Mouse (Mus musculus) spleen, adult 2 months (tissue): ENCODE measurements around the gene Padi2. TPM values are rescaled to one million over a fixed set of nuclear protein-coding genes. Genes with fewer than 3 reads are reported as not detected.
A peak's percentile ranks its signal among the peaks of the same experiment; 100 is the strongest.

Source experiments
- DNase-seq, 2 experiments: peaks; one replicate each; pipeline versions ENCODE4 v3.0.0 to v3.0.0-alpha.2; 2012 to 2021; ENCODE audit warnings: low spot score in 2 of 2, low read depth in 1 of 2
- H3K27ac ChIP-seq: fragments of 200-500 bp; 2 replicates; pipeline ENCODE4 v1.5.1; 2012; ENCODE audit warnings: low read length, inconsistent platforms; ENCODE audit not compliant: insufficient read depth
- H3K27me3 ChIP-seq: fragments of 200-500 bp; 2 replicates; pipeline ENCODE4 v1.6.1; 2012; ENCODE audit warnings: mild to moderate bottlenecking, moderate library complexity, low read length, inconsistent platforms; ENCODE audit not compliant: control insufficient read depth, insufficient read depth
- H3K36me3 ChIP-seq: fragments of 200-500 bp; 2 replicates; pipeline ENCODE4 v1.6.1; 2012; ENCODE audit warnings: mild to moderate bottlenecking, low read length, inconsistent platforms; ENCODE audit not compliant: control insufficient read depth, insufficient read depth
- H3K4me1 ChIP-seq: fragments of 200-500 bp; 2 replicates; pipeline ENCODE4 v1.6.1; 2011; ENCODE audit warnings: inconsistent platforms; ENCODE audit not compliant: control insufficient read depth, insufficient read depth, insufficient read length
- H3K4me3 ChIP-seq: fragments of 200-500 bp; 2 replicates; pipeline ENCODE4 v1.5.1; 2011; ENCODE audit warnings: mild to moderate bottlenecking, inconsistent platforms; ENCODE audit not compliant: insufficient read depth, insufficient read length; ENCODE audit errors: extremely low read depth
- CTCF ChIP-seq: fragments of 200-500 bp; IDR thresholded peaks from 2 replicates; pipeline ENCODE4 v1.5.1; 2011; ENCODE audit warnings: mild to moderate bottlenecking, inconsistent platforms; ENCODE audit not compliant: insufficient read depth, insufficient read length, insufficient replicate concordance; ENCODE audit errors: extremely low read depth
- POLR2A ChIP-seq: fragments of 200-500 bp; IDR thresholded peaks from 2 replicates; pipeline ENCODE4 v1.6.1; 2011; ENCODE audit warnings: low read depth, low read length, inconsistent platforms
- WGBS: fragments of 180-500 bp; shearing (Covaris S2); methylation state at CpG from one replicate; pipeline ENCODE4 v1.1.7; 2018; 5-methylcytosine and 5-hydroxymethylcytosine counted together
- polyA plus RNA-seq: library from polyadenylated mRNA; depleted of rRNA; stranded (reverse); fragments of >200 nt; gene quantifications from 2 replicates; pipeline ENCODE4 v1.2.3, GENCODE M21; 2012

The Padi2 gene
- polyA plus RNA-seq, 1 experiment = 10.7 TPM

DNA sequence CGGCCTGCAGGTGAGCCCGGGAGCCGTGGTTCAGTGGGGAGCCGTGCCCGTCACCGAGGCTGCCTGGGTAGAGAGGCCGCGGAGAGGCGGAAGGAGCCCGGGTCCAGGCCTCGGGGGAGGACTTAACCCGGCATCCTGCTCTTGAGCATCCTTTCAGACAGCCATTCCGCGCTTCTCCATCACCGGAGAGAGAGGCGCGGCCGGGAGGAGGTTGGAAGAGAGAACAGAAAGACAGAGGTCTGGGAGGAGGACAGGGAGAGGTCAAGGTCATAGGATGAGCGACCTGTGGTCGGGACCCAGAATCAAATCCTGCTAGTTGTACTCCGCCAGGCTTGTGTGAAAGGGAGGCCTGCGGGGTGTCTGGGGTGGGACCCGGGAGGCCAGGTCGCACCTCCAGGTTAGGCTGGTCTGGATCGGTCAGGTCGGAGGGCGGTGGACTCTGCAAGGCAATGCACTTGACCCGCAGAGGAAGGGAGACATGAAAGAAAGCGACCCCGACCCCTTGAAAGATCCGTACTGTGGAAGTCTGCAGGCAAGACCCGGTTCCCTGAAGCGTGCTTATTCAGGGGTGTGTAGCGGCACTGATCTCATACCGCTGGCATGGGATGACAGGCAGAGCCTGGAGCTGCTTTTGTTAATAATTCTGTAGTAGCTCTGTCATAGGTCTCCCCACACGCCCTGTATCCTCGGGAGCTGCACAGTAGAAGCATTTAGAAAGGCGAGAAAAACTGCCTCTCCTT lies 55.5 kb downstream of the Padi2 start:
- Histone ChIP-seq H3K27ac (peak overlapping the region; percentile 87), H3K36me3 (peaks cover 1% of the 10 kb centered on the region), H3K4me1 (peaks cover 10% of the 10 kb centered on the region; the same call in 1 of the 2 replicates), H3K4me3 (peak overlapping the region; percentile 88), H3K27me3 (no peaks in the 10 kb centered on the region)
- DNase-seq = no peak
- under 1% methylated on average over 38 of the region's 38 CpGs for WGBS
- TF ChIP-seq POLR2A (no peak), CTCF (no peak)

DNA sequence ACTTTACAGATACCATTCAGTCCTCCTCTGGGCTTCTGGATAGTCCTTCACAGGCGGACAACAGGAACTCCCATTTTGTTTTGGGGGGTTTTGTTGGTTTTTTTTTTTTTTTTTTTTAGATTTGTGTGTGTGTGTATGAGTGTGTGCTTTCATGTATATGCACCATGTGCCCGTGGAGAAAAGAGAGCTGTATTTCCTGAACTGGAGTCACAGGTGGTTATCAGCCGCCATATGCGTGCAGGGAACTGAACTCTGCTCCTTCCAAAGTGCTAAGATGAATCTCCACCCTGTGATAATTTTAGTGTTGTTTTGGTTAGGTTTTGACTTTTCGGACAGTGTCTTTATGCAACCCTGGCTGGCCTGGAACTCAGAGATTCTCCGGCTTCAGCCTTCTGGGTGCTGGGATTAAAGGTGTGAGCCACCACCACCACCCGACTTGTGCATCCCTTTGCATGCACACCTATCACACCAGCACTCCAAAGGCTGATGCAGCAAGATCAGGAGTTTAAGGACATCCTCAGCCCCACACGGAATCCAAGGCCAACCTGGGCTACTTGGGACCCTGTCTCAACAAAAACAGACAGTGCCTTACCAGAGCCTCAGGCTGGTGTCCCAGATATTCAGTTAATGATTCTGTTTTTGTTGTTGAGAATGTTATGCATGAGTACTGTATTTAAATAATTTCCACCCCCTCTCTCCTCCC lies 56.2 kb downstream of the Padi2 start:
- Histone ChIP-seq H3K36me3 (peaks cover 5% of the 10 kb centered on the region), H3K4me3 (0 out of 2 replicates have a peak overlapping the region, but pooled peaks have one; percentile 88), H3K4me1 (peaks cover 10% of the 10 kb centered on the region; the same call in 1 of the 2 replicates), H3K27ac (no peak overlapping the region), H3K27me3 (no peaks in the 10 kb centered on the region)
- DNase-seq = no peak
- 56% methylated on average over 8 of the region's 8 CpGs for WGBS
- TF ChIP-seq POLR2A (no peak), CTCF (no peak)

DNA sequence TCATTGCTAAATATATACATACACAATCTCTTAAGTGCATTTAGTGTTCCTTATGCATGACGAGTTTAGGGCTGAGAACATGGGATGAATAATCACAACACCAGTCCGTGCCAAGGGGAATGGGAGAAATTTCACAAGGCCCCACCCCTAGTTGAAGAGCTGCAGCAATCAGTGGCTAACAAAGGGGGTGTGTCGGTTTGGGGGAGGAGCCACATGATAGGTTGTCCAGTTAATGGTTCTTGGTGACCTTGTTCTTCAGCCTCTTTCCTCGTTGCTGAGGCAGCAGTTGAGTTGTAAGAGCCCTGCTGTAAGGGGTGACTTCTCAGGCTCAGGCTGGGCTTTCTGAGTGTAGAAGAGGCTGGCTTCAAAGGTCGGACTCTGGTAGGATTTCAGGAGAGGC lies 56.8 kb downstream of the Padi2 start:
- DNase-seq = no peak
- 65% methylated on average over 5 of the region's 5 CpGs for WGBS
- TF ChIP-seq POLR2A = no peak
- no peak for TF ChIP-seq CTCF
- Histone ChIP-seq H3K4me3 (no peak overlapping the region), H3K36me3 (peaks cover 9% of the 10 kb centered on the region), H3K27ac (peak overlapping the region; percentile 55), H3K27me3 (no peaks in the 10 kb centered on the region), H3K4me1 (peaks cover 10% of the 10 kb centered on the region; the same call in 1 of the 2 replicates)

DNA sequence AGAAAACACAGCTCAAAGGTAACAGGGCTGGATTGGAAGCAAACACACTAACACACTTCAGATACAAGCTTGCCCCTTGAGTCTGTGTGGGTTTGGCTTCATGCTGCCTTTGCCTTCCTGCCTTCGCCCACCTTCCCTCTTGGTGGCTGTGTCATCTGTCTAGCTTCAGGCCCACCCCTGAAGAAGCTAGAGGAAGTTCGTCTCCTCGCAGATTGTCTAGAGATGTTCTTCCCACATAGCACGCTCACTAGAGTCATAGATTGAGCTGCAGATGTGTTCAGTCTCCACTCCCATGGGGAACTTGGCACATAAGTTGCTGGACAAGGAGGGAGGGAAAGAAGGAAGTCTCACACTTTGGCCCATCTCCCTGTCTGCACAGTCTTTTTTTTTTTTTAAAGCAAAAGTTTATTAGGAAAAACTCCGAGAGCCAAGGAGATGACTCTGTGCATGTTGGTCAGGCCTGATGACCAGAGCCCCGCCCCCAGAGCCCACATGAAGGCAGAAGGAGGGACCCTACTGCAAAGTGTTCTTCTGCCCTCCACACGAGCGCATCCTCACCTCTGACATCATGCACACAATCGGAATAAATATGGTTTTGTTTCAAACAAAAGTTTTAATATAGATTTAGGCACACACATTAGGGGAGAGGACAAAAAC lies 57.9 kb downstream of the Padi2 start:
- no peak overlapping the region for H3K4me3 ChIP-seq
- peaks cover 10% of the 10 kb centered on the region; the same call in 1 of the 2 replicates for H3K4me1 ChIP-seq
- no peak for DNase-seq
- H3K27ac ChIP-seq = no peak overlapping the region
- no peaks in the 10 kb centered on the region for H3K27me3 ChIP-seq
- WGBS = 70% methylated on average over 9 of the region's 9 CpGs
- peaks cover 10% of the 10 kb centered on the region for H3K36me3 ChIP-seq
- no peak for TF ChIP-seq POLR2A
- no peak for TF ChIP-seq CTCF

DNA sequence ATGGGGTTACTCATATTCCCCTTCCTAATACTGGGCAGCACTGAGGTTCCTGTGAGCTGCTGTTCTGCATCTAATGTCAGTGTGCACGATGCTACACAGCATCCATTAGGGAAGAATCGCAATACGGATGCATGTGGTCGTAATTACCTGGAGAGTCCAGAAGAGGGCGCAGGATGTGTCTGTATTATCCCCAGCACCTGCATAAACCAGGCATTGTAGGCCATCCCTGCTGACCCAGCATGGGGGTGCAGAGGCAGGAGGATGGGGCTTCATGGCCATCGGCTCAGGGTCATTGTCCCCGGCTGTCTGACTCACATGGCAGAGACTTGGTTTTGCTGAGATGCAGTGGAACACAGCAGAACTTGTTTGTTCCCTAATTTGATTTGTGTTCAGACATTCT lies 58.5 kb downstream of the Padi2 start:
- Histone ChIP-seq H3K27ac (no peak overlapping the region), H3K4me3 (no peak overlapping the region), H3K36me3 (peaks cover 10% of the 10 kb centered on the region), H3K4me1 (peaks cover 10% of the 10 kb centered on the region; the same call in 1 of the 2 replicates), H3K27me3 (no peaks in the 10 kb centered on the region)
- DNase-seq = peak in 1 of 2 experiments; percentile 62
- TF ChIP-seq POLR2A = no peak
- peak; percentile 63; the same call in 1 of the 2 replicates for TF ChIP-seq CTCF
- 9% methylated on average over 7 of the region's 7 CpGs for WGBS

DNA sequence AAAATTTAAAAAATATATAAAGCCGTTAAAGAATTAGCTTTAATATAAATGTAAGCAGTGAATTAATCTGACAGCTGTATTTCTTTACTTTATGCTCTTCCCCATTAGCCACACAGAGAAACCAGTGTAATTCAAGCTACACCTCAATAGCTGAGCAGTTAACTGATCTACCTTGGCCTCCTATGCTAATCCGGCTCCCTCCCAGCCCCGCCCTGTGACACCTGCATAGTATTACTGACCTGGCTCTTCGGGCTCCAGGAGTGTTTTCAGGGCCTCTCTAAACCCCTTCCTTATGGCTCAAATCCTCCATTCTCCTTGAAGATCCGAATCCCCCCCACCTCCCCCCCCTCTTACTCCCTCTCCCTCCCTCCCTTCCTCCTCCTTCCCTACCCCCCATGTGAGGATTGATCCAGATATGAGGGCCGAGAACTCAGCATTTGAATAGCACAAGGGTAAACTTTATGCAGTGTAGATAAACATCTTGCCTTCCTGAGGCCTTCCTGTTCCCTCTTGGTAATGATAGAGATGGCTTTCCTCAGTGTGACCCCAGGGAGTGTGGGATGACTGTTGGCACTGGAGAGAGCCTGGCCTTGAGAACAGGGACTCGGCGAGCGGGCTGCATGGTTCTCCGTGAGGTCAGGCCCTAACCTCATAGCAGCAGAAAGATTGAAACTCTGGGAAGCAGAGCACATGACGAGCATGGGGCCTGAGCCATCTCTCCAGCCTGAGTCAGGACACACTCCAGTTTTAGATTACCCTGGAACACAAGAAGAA lies 61.4 kb downstream of the Padi2 start:
- TF ChIP-seq POLR2A = no peak
- no peak for TF ChIP-seq CTCF
- H3K27me3 ChIP-seq = no peaks in the 10 kb centered on the region
- peaks cover 26% of the 10 kb centered on the region for H3K36me3 ChIP-seq
- peaks cover 2% of the 10 kb centered on the region; the same call in 1 of the 2 replicates for H3K4me1 ChIP-seq
- DNase-seq = no peak
- H3K27ac ChIP-seq = no peak overlapping the region
- WGBS = 90% methylated on average over 11 of the region's 11 CpGs
- no peak overlapping the region for H3K4me3 ChIP-seq
